In genomic region chr9:104275084-104275785, GRCm38 (mm10) we compare ENCODE assay signal across 18 mouse cellular contexts. TPM values are rescaled to one million over a fixed set of nuclear protein-coding genes. Genes with fewer than 3 reads are reported as not detected.
DNase-seq lines count a peak whose midpoint lies in the region.
"Had no signal": no experiment of that assay in that cellular context is flagged by ENCODE, and none has a peak within 500 bp of the region (broad histone marks: within the 10 kb centered on the region; RNA-seq: fewer than 3 reads in every experiment).

No protein-coding gene starts in this region.

- DNase-seq in CD4-positive, CD25-positive, alpha-beta regulatory T cell, adult 2 months (ENCODE audit: low read depth, low spot score), result peak; percentile 24
- DNase-seq in ES-CJ7 (ENCODE audit: low read depth, low spot score) (peak; percentile 60), ZHBTc4 (ENCODE audit: low read depth, low spot score) (peak; percentile 75)
- no peak for DNase-seq in layer of hippocampus, postnatal 25 days (ENCODE audit: extremely low spot score in 1 of 2, low spot score in 1 of 2)
- DNase-seq in heart, postnatal 10 days, result no peak
- DNase-seq in spleen, adult 18-20 months, result no peak
- no peak for DNase-seq in gastrocnemius, postnatal 36 days
- DNase-seq: adrenal gland, adult 8-10 months; adrenal gland, postnatal 25 days; B cell, adult 2 months; cerebellum, adult 11-12 months; cerebellum, adult 9-10 months; cerebellum, postnatal 14 days; gastrocnemius, postnatal 10 days; heart, adult 11 months; heart, postnatal 14 days; heart, postnatal 4 days; kidney, adult 18-20 months had no signal

- intact Hi-C loops in heart, postnatal 10 days (cut with DNase I), result no loop called here
- intact Hi-C loops in gastrocnemius, postnatal 36 days (cut with DNase I), result no loop called here

RNA-seq across cellular contexts. Expression of gene Dnajc13, which starts 12.5 kb away (rescaled TPM):
- 10 to 100 TPM; 55.5 to 69.7 TPM for total RNA-seq in layer of hippocampus, postnatal 25 days (2021)
- total RNA-seq in heart, postnatal 10 days (2021), result 10 to 100 TPM; 35.1 to 41.9 TPM
- total RNA-seq in gastrocnemius, postnatal 36 days (2021), result 10 to 100 TPM; 19.1 to 25.4 TPM

Comparison
In these comparisons a context has a peak if more than half of its experiments do, and no peak if none do; other contexts are left out.
1. DNase-seq: peak in CD4-positive, CD25-positive, alpha-beta regulatory T cell, adult 2 months (single experiment), ES-CJ7 (single experiment) and ZHBTc4 (single experiment); none in layer of hippocampus, postnatal 25 days (0 of 2), heart, postnatal 10 days (0 of 2), spleen, adult 18-20 months (0 of 2) and gastrocnemius, postnatal 36 days (0 of 2).